Mouse (Mus musculus) heart, adult 2 months (tissue): Measurements from ENCODE around the gene Icos.

ENCODE experiments used
- CTCF ChIP-seq: fragments of 200-600 bp; IDR thresholded peaks from 2 replicates; pipeline ENCODE4 v1.8.1; 2022; ENCODE audit warnings: antibody characterized with exemption, mild to moderate bottlenecking, moderate library complexity
- POLR2A ChIP-seq: fragments of 200-500 bp; IDR thresholded peaks from 2 replicates; pipeline ENCODE4 v1.6.1; 2011; ENCODE audit warnings: mild to moderate bottlenecking, low read depth, low read length, control low read depth; ENCODE audit not compliant: insufficient read depth

DNA sequence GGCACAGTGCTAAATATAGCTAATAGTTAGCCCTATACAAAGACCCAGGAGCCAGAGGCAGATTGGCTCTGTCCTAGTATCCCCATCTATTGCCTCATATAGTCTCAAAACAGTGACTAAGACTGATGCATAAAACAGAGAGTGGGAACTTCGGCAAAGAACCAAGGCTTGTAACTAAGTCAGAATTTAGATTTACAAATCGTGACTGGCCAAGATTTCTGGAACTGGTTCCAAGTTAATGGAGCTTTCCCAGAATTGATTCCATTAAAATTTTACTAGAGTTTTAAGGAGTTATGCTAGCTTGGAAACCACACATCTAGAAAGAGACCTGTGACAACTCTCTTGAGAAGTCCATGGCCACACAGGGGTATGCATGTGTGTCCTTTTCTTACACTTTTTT is 65.1 kb downstream of the Icos start:
- TF ChIP-seq CTCF: no peak
- TF ChIP-seq POLR2A: no peak
